Mouse (Mus musculus) CH12.LX (cell line): ENCODE results near the gene Pde1a. TPM values are rescaled to one million over a fixed set of nuclear protein-coding genes. Genes with fewer than 3 reads are reported as not detected.

ENCODE experiments used
- DNase-seq: peaks from one replicate; pipeline ENCODE4 v3.0.0-alpha.2; 2013; ENCODE audit errors: extremely low read depth
- H3K27ac ChIP-seq: 2 replicates; pipeline ENCODE4 v1.5.1; 2012; ENCODE audit warnings: low read depth, mild to moderate bottlenecking, control low read depth, moderate library complexity; ENCODE audit not compliant: insufficient read depth
- H3K27me3 ChIP-seq: replicated peaks from 2 replicates; pipeline ENCODE3; 2012; ENCODE audit warnings: inconsistent platforms
- H3K36me3 ChIP-seq, 2 experiments: replicated peaks in 1 of 2; 2 replicates each; pipeline versions ENCODE3 to v1.6.1; 2012; ENCODE audit warnings: inconsistent platforms in 1 of 2, low read length in 1 of 2, mild to moderate bottlenecking in 1 of 2, mixed read lengths in 1 of 2, moderate library complexity in 1 of 2; ENCODE audit not compliant: control insufficient read depth in 1 of 2, insufficient read depth in 1 of 2
- H3K4me1 ChIP-seq, 2 experiments: 2 replicates each; pipeline ENCODE4 v1.6.1; 2012; ENCODE audit warnings: inconsistent platforms in 1 of 2, moderate library complexity in 1 of 2; ENCODE audit not compliant: insufficient read depth in 2 of 2, control insufficient read depth in 1 of 2
- H3K4me2 ChIP-seq: 2 replicates; pipeline ENCODE4 v1.6.1; 2012; ENCODE audit warnings: low read depth, mild to moderate bottlenecking, control low read depth; ENCODE audit not compliant: poor library complexity, insufficient read depth, severe bottlenecking
- H3K4me3 ChIP-seq, 3 experiments: fragments of 150-350 bp in 1 of 3; sonication (generic) in 1 of 3; replicated peaks in 1 of 3; 2 replicates each; pipeline versions ENCODE3 to v1.5.1; 2011 to 2012; ENCODE audit warnings: low read depth in 2 of 3, low read length in 2 of 3, mild to moderate bottlenecking in 2 of 3, moderate library complexity in 2 of 3, control low read depth in 1 of 3, improper control_type of control experiment in 1 of 3, inconsistent platforms in 1 of 3, mixed read lengths in 1 of 3; ENCODE audit not compliant: poor library complexity in 1 of 3
- H3K79me2 ChIP-seq: replicated peaks from 2 replicates; pipeline ENCODE4 v1.6.1; 2012; ENCODE audit warnings: mild to moderate bottlenecking, moderate library complexity; ENCODE audit not compliant: control insufficient read depth, poor library complexity, insufficient read depth, severe bottlenecking; ENCODE audit errors: extremely low read depth
- H3K9ac ChIP-seq: 2 replicates; pipeline ENCODE4 v1.6.1; 2012; ENCODE audit warnings: low read depth, mild to moderate bottlenecking, control low read depth, moderate library complexity; ENCODE audit not compliant: insufficient read depth
- H3K9me3 ChIP-seq: replicated peaks from 2 replicates; pipeline ENCODE3; 2012; ENCODE audit warnings: low read length, inconsistent platforms, mixed read lengths
- BHLHE40 ChIP-seq: IDR thresholded peaks from 2 replicates; pipeline ENCODE4 v1.6.1; 2011; ENCODE audit warnings: mild to moderate bottlenecking, low read depth, low read length, improper control_type of control experiment
- CTCF ChIP-seq, 2 experiments: IDR thresholded peaks in 1 of 2; conservative IDR thresholded peaks in 1 of 2; 2 replicates each; pipeline ENCODE4 v1.5.1; 2011 to 2012; ENCODE audit warnings: low read depth in 2 of 2, low read length in 2 of 2, improper control_type of control experiment in 1 of 2, inconsistent platforms in 1 of 2, mild to moderate bottlenecking in 1 of 2, moderate library complexity in 1 of 2
- E2F4 ChIP-seq: IDR thresholded peaks from 2 replicates; pipeline ENCODE4 v1.6.1; 2011; ENCODE audit warnings: low read depth, low read length, improper control_type of control experiment; ENCODE audit not compliant: insufficient replicate concordance
- ELF1 ChIP-seq: IDR thresholded peaks from 2 replicates; pipeline ENCODE4 v1.6.1; 2014; ENCODE audit warnings: low read depth, mild to moderate bottlenecking, inconsistent platforms, low read length, improper control_type of control experiment
- EP300 ChIP-seq: IDR thresholded peaks from 2 replicates; pipeline ENCODE4 v1.6.1; 2011; ENCODE audit warnings: low read length, improper control_type of control experiment
- GABPA ChIP-seq: IDR thresholded peaks from 2 replicates; pipeline ENCODE4 v1.6.1; 2012; ENCODE audit warnings: low read depth, low read length, improper control_type of control experiment, inconsistent platforms; ENCODE audit not compliant: insufficient replicate concordance
- HCFC1 ChIP-seq: IDR thresholded peaks from 2 replicates; pipeline ENCODE4 v1.6.1; 2012; ENCODE audit warnings: low read depth, mild to moderate bottlenecking, inconsistent platforms, low read length, improper control_type of control experiment
- JUN ChIP-seq: IDR thresholded peaks from 2 replicates; pipeline ENCODE4 v1.6.1; 2011; ENCODE audit warnings: low read depth, mild to moderate bottlenecking, low read length, improper control_type of control experiment, moderate library complexity; ENCODE audit not compliant: insufficient read depth
- KAT2A ChIP-seq: IDR thresholded peaks from 2 replicates; pipeline ENCODE4 v1.6.1; 2012; ENCODE audit warnings: low read length, improper control_type of control experiment, inconsistent platforms; ENCODE audit not compliant: insufficient replicate concordance
- MAX ChIP-seq: IDR thresholded peaks from 2 replicates; pipeline ENCODE4 v1.6.1; 2011; ENCODE audit warnings: low read length, improper control_type of control experiment
- MYC ChIP-seq: IDR thresholded peaks from 2 replicates; pipeline ENCODE4 v1.6.1; 2011; ENCODE audit warnings: low read depth, mild to moderate bottlenecking, improper control_type of control experiment, low read length
- PAX5 ChIP-seq: IDR thresholded peaks from 2 replicates; pipeline ENCODE4 v1.6.1; 2012; ENCODE audit warnings: low read length, inconsistent platforms, mixed read lengths
- POLR2A ChIP-seq: IDR thresholded peaks from 2 replicates; pipeline ENCODE4 v1.6.1; 2011; ENCODE audit warnings: low read depth, mild to moderate bottlenecking, improper control_type of control experiment, low read length
- SIN3A ChIP-seq: IDR thresholded peaks from 2 replicates; pipeline ENCODE4 v1.6.1; 2012; ENCODE audit warnings: low read length, improper control_type of control experiment, inconsistent platforms
- SMC3 ChIP-seq: IDR thresholded peaks from 2 replicates; pipeline ENCODE4 v1.6.1; 2011; ENCODE audit warnings: low read depth, low read length, improper control_type of control experiment
- TCF12 ChIP-seq: IDR thresholded peaks from 2 replicates; pipeline ENCODE4 v1.6.1; 2014; ENCODE audit warnings: low read depth, mild to moderate bottlenecking, inconsistent platforms, low read length, improper control_type of control experiment
- USF1 ChIP-seq: IDR thresholded peaks from 2 replicates; pipeline ENCODE4 v1.6.1; 2014; ENCODE audit warnings: low read depth, mild to moderate bottlenecking, inconsistent platforms, low read length, improper control_type of control experiment
- ZC3H11A ChIP-seq: IDR thresholded peaks from 2 replicates; pipeline ENCODE4 v1.6.1; 2012; ENCODE audit warnings: low read depth, mild to moderate bottlenecking, inconsistent platforms, low read length, improper control_type of control experiment
- ZNF384 ChIP-seq: IDR thresholded peaks from 2 replicates; pipeline ENCODE4 v1.6.1; 2012; ENCODE audit warnings: low read depth, low read length, improper control_type of control experiment, inconsistent platforms
- dilution Hi-C: fragments of 300-500 bp; cut with MboI; formaldehyde crosslinking; loops from 2 replicates; pipeline ENCODE4 v1.14.3; 2020; ENCODE audit warnings: low sequenced_read_pairs; ENCODE audit not compliant: extremely low pct_unique_long_range_greater_than_20kb, extremely low pct_ligation_motif_present
- in situ Hi-C: fragments of 300-500 bp; cut with MboI; formaldehyde crosslinking; loops from 3 replicates; pipeline ENCODE4 v1.14.3; 2019; ENCODE audit warnings: low sequenced_read_pairs, low pct_ligation_motif_present, low pct_unique_long_range_greater_than_20kb, mixed read lengths
- polyA plus RNA-seq: library from polyadenylated mRNA; unstranded; fragments of >175 nt; gene quantifications from 2 replicates; pipeline ENCODE4 v1.2.1, GENCODE M21; 2012; ENCODE audit warnings: low read depth; ENCODE audit not compliant: insufficient read length
- total RNA-seq, 2 experiments: library from RNA; depleted of rRNA; stranded (reverse); fragments of 300-350 nt in 1 of 2; fragments of >200 nt in 1 of 2; gene quantifications; 2 replicates each; pipeline ENCODE4 v1.2.3; 2012 to 2014

Gene Pde1a
- total and polyA plus RNA-seq, 3 experiments, result 0.05 to 0.08 TPM; not detected in 1

DNA sequence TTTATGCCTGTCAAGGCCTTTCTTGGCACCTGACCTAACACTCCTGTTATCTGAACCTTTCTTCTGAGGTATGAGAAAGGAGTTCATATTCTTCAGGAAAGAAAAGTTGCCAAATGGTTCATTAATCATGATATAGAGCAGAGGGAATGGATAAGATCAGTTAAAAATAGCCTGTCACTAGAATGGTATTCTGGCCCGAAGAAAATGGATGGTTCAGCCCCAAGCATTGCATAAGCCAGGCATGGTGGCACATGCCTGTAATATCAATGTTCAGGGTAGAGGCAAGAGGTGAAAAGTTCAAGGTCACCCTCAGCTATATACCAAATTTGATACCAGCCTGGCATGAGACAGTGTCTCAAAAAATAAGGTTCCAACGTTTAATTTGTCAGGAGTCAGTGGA is 336.1 kb downstream of the Pde1a start:
- Histone ChIP-seq H3K79me2 (no peaks in the 10 kb centered on the region), H3K36me3 (no peaks in the 10 kb centered on the region), H3K4me1 (peaks cover 0 to 10% of the 10 kb centered on the region in 2 experiments; a peak in 2 of 4 replicates), H3K27me3 (no peaks in the 10 kb centered on the region), H3K4me3 (no peak overlapping the region), H3K4me2 (no peak overlapping the region), H3K9me3 (no peaks in the 10 kb centered on the region), H3K9ac (no peak overlapping the region), H3K27ac (no peak overlapping the region)
- no peak for DNase-seq
- in situ Hi-C loops (no loop called here), dilution Hi-C loops (no loop called here)
- TF ChIP-seq ELF1, result no peak
- TF ChIP-seq GABPA, result no peak
- TF ChIP-seq MAX, result no peak
- no peak for TF ChIP-seq JUN
- TF ChIP-seq TCF12, result no peak
- no peak for TF ChIP-seq ZC3H11A
- TF ChIP-seq ZNF384, result no peak
- TF ChIP-seq EP300, result no peak

DNA sequence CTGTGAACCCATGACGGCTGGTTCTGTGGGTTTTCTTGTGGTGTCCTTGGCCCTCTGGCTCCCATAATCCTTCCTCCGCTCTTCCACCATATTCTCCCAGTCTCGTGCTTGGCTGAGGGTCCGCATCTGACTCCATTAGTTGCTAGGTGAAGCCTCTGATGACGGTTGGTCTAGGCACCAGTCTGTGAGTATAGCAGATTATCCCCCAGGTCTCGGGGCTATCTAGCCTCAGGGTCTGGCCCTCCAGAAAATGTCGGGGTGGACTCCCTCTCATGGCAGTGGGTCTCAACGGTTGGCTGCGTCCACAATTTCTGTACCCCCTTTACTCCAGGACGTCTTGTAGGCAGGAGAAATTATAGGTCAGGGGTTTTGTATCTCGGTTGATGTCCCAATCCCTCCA is 342.8 kb downstream of the Pde1a start:
- no peak overlapping the region for H3K27ac ChIP-seq
- no peak overlapping the region for H3K9ac ChIP-seq
- DNase-seq, result no peak
- TF ChIP-seq MYC (no peak), ZC3H11A (no peak), JUN (no peak), SMC3 (no peak), TCF12 (no peak), USF1 (no peak), SIN3A (no peak), BHLHE40 (no peak), E2F4 (no peak), POLR2A (no peak), CTCF (conservative IDR thresholded peaks at IDR 0.05 in 1 of 2, IDR thresholded peaks at IDR 0.05 in 1 of 2; ENCODE audit: low read depth in 2 of 2, low read length in 2 of 2) (no peak), PAX5 (no peak), HCFC1 (no peak), MAX (no peak), KAT2A (no peak)
- H3K9me3 ChIP-seq, result no peaks in the 10 kb centered on the region
- no peaks in the 10 kb centered on the region for H3K27me3 ChIP-seq
- no peak overlapping the region for H3K4me2 ChIP-seq
- no peaks in the 10 kb centered on the region for H3K36me3 ChIP-seq
- H3K79me2 ChIP-seq, result no peaks in the 10 kb centered on the region
- dilution Hi-C loops, result no loop called here
- H3K4me1 ChIP-seq, result 0 out of 4 replicates have a peak, but pooled peaks cover 0 to 2% of the 10 kb centered on the region in 2 experiments
- H3K4me3 ChIP-seq, result no peak overlapping the region
- in situ Hi-C loops, result no loop called here
